Mouse (Mus musculus) adrenal gland (tissue): ENCODE results near the gene Foxe1.

Experiments
- intact Hi-C: fragments of 180-260 bp; cut with DNase I; formaldehyde crosslinking; loops from one replicate; pipeline ENCODE4 v1.15.1; 2025
- long read RNA-seq, 2 experiments: library from polyadenylated mRNA; unstranded; transcript quantifications; one replicate each; pipeline ENCODE4 v2.0.0; 2020; ENCODE audit warnings: borderline replicate concordance in 1 of 2; ENCODE audit not compliant: insufficient replicate concordance in 1 of 2

Gene Foxe1
- long read RNA-seq, experiment 1: 0 reads
- long read RNA-seq, experiment 2: 0 reads

DNA sequence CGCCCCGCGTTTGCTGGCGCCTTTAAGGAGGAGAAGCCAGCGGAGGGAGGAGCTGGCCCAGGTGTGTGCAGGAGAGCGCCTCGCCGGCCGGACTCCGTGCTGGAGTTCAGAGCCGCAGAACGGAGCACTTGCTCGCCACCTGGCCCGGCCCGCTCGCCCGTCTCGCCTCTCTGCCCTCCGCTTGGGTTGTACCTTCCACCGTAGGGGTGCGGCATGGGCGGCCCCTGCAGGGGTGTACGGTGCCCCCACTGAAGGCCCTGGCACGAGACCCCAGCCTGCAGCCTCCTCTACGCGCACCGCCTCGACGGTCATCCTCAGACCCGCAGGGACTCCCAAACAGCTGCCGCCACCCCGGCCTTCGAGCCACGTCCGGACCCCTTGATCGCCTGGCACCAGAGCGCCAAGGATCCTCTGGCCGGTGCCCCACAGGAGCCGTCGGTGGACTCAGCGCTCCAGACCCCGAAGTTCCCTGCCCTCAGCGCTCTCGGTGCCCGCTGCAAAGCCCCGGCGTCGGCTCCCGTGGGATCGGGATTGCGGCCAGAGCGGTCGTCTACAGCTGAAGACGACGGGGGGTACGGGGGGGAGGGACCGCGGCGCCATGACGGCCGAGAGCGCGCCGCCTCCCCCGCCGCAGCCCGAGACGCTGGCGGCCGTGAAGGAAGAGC is at the start of gene Foxe1:
Gene Foxe1 (plus strand): TSS at position 14 of the 665 bp plus-strand sequence.
- intact Hi-C loops: loop anchor here (10.0 kb wide), 1 partner anchor 139 kb away; no protein-coding TSS in a partner anchor

DNA sequence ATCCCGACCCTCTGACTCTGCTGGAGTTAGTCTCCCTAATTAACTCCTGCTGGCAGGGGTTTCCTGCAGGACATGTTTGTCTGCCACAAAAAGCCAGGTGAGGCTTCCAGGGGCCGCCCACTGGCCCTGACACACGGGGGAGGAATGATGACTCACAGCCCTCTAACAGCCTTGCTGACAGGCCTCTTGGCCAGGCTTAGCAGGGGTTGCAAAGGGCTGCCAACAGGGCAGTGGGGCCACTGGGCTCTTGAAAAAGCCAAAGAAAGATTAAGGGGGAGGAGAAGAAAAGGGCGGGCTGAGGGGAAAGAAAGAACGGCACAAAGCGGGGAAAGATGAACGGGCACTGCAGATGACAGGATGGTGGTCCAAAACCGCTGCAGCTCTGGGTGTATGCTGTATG is 39.3 kb upstream of the Foxe1 start:
- intact Hi-C loops: loop anchor here (10.0 kb wide), 1 partner anchor 99 kb away; no protein-coding TSS in a partner anchor

DNA sequence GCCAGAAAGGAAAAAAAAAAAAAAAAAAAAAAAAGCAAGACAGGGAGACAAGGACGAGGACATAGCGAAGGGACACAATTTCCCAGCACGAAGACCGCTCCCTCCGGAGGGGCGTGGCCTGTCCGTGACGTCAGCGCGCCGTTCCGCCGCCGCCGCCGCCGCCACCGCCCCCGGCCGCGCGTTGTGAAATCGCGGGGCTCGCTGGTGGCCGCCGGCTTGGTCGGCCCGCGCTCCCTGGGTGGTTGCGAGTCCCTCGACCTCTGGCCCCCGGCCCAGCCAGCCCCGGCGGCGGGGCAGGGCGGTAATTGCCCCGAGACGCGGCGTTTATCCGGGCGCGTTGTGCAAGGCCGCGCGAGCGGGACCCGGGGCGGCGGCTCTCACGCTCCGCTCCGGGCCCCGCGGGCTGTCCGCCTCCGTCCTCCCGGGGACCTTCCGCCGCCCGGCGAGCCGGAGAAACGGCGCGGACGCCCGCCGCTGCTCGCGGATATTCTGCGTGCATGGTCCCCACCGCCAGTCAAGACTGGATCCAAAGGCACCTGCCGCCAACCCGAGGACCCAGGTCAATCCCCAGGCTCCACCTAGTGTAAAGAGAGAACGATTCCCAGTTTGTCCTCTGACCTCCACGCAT is 38.5 kb upstream of the Foxe1 start:
- intact Hi-C loops: loop anchor here (10.0 kb wide), 1 partner anchor 100 kb away; no protein-coding TSS in a partner anchor

DNA sequence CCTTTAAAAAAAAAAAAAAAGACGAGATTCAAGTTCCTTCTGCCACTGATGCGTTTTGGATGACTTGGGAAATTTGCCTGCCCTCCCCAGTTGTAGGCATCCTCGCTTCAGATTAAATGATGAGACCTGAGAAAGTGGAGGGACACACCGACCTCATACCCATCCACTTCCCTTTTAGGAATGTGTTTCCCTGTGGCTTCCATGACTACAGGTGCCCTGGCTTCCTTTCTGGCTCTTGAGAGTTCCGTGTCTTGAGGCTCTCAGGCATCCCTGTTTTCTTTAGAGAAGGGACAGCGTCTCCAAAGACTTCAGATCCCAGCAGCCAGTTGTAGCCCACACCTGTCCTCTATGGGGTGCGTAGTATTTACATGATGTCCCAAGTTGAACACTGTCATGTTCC is 38.0 kb upstream of the Foxe1 start:
- intact Hi-C loops: loop anchor here (10.0 kb wide), 1 partner anchor 101 kb away; no protein-coding TSS in a partner anchor

DNA sequence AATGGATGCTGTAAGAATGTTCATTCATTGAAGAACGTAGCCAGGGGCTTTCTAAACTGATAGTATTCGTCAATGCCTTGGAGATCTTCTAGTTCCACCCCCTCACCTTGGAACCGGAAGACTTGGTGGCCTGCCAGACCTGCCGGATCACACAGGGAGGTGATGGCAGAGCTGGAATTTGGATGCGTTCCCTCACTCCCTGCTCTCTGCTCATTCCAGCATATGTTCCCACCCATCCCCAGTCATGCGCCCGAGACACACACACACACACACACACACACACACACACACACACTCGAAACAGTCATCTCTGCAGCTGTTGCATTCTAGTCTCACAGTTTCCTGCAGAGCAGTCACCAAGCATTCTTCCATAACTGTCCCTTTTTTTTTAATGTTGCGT is 36.1 kb upstream of the Foxe1 start:
- intact Hi-C loops: loop anchor here (10.0 kb wide), 1 partner anchor 103 kb away; no protein-coding TSS in a partner anchor

DNA sequence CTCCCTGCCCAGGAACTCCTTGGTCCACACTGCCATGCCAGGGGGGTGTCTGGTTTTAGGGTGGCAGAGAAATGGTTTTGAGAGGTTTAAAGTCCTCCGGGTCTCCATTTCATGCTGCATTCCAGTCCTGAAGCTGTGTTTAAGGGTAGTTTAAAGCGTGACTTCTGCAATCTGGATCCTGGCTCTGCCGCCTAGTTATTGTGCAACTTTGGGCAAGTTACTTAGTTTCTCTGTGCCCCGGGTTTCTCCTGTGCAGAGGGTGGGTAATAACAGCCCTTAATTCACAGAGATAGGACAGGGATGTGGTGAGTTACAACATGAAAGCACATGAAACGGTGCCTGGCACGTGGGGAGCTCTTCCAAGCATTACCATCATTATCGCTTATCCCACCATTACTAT is 35.5 kb upstream of the Foxe1 start:
- intact Hi-C loops: loop anchor here (10.0 kb wide), 1 partner anchor 103 kb away; no protein-coding TSS in a partner anchor

DNA sequence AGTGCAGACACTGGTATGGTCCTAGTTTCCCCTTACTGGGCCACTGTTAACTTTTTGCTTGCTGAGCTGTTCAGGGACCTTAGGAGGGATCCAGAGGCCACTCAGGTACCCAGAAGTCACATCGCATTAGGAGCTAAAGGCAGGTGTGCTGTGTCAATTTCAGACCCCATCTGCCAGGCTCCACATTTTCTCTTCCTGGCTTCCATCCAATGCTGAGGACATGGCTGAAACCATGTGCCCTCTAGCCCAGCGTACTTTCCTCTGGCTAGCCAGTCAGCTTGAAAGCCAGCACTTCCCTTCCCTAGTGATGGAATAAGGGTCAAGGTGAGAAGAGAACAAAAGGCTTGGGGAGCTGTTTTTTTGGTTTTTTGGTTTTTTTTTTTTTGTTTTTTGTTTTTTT is 31.8 kb upstream of the Foxe1 start:
- intact Hi-C loops: no loop called here

DNA sequence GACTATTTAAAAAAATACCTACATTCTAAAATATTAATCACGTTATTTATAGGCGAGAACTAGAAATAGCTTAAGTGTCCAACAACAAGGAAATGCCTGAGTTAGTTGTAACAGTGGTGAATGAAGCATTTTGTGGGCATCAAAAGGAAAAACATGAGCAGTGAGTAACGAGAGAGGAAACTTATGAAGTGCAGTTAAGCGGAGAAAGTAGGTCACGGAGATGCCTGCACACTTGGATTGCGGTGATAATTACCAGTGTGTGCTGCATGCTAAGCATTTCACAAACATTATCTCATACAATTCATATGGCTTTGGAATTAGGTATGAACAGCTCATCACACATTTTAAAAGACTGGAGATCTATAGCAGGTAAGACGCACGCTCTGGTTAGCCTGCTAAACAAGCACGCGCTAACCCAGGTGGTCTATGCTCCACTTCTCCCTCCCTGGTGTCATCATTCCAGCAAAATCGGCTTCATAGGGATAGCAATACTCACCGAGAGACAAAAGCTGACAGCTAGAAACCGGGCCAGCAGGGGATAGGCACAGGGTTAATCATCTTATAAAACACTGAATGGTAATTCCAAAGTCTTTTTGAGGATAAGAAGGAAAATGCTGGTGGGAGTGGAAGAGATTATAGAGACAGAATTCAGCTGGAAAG is 21.5 kb upstream of the Foxe1 start:
- intact Hi-C loops: no loop called here

DNA sequence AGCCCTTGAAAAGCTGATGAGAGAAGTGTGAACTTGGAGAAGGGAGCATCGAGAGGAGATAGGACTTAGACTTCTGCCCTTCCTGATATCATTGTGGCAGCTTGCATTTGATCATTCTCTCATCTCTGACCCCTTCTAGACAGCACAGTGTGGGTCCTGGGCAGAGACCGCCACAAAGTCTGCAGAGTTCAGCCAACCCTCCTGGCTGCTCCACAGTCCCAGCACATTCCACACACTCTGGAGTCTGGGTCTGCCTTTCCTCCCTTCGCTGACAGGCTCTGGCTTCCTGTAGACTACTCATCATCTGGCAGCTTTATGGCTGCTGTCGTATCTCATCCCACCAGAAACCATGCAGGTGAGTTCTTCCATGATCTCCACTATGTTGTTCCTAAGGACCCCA is 20.7 kb upstream of the Foxe1 start:
- intact Hi-C loops: no loop called here

DNA sequence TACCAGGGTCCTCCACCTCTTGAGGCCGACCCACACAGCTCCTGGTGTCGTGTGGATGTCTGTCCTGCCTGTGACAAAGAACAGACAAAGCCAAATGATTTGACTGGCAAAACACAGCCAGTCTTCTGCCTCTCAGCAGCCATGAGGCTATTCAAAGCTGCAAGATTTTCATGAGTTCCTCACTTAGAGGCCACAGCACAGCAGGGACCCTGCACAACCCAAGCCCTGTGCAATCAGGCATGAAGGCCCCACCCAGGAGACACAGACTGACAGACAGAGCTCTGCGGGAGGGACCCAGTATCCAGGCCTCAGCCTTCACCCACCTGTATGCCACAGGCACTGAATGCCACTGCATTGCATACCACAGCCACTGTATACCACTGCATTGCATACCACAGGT is 14.5 kb upstream of the Foxe1 start:
- intact Hi-C loops: no loop called here

DNA sequence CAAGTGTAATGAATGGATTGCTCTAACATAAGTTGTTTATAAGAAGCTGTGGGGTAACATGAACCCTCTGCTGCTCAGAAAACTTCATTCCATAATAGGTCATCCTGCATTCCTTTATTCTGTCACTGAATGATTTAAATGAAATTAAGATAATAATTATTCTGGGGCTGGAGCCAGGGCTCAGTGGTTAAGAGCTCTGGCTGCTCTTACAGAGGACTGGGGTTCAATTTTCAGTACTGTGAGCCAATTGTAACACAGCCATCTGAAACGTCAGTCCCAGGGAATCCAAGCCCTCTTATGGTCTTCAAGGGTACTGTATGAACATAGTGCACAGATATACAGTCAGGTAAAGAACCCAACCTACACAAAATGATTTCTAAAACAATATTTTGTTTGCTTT is 7.6 kb upstream of the Foxe1 start:
- intact Hi-C loops: no loop called here

DNA sequence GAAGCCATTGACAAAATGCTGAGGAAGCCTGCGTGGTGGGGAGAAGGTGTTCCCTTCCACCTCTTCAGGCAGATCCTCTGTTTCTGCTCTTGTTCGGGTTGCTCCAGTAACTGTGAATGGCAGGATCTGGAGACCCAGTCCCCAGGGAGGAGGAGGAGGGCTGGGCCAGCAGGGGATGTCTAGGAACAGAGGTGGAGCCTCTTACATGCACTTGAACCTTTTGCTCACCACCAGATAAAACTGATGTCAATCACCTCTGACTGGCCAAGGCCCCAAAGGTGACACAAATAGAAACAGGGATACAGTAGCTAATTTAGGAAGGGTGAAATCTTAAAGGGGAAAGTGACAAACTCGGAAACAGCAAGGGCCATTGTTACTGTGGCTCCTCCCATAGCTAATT is 5.4 kb upstream of the Foxe1 start:
- intact Hi-C loops: no loop called here

DNA sequence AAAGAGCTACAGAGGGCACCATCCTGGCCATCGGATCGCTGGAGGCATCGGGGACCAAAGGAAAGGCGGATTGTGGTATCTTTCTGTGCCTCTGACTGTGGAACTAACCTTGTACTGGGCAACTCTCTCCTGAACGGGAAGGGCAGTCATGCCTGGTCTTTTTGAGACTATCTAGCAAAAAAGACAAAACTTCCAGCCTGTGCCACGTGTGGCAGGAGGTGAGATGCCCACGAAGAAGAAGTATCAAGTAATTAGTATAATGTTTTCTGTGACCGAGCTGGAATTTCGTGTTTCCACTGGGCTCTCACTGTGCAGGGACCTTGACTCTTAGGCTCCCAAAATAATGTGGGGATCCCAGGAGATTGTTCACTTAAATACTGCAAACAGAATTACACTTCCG is 4.4 kb upstream of the Foxe1 start:
- intact Hi-C loops: no loop called here

DNA sequence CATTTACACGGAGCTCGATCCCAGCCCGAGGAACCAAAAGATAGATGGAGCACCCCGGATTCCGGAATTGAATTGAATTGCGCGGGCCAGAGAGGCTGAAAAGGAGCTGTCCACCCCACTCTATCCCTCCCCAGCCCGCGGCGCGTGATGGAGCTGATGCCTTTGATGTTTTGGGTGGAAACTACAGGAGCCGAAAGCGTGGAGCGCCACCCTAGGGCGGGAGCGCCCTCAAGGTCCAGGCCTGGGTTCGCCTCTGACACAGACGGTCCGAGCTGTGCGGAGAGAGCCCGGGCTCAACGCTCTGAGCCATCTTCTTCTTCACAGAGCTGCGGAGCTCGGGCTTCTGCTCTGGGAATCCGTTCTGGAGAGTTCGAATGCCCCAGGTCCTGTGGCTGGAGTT is 3.8 kb upstream of the Foxe1 start:
- intact Hi-C loops: no loop called here

DNA sequence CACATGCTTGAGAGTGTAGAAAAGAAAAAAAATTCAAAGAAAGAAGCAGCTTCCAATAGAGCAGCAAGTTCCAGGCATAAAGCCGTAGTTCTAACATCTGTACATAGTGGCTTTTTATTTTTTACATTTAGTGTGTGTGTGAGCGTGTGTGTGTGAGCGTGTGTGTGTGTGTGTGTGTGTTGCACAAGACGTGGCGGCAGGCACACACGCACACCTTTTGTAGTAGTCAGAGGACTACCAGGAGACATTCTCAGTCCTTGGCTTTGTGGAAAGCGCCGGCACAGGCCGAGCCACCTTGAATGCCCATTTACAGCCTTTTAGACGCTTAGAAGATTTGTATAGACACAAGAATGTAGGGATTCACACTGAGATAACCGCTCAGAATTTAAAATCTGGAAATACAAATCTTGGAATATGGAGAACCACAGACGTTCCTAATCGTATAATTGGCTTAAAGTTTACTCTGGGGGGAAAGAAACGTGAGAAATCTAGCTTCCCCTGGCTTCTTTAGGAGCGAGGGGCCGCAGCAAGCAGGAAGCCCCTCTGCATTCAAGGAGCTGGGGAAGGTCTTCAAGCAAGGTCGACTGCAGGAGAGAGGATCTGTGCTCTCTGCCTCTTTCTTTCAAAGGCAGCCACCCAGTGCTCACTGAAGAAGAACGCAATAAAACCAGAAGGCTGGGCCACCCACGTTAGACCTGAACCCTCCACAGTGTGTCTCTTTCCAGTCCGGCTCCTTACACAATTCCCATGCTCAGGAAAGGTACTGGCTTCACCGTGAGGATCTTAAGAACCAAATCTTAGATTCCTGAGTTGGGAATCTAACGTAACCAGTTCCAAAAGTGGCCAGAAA is 1.4 kb upstream of the Foxe1 start:
- intact Hi-C loops: loop anchor here (10.0 kb wide), 1 partner anchor 137 kb away; no protein-coding TSS in a partner anchor

DNA sequence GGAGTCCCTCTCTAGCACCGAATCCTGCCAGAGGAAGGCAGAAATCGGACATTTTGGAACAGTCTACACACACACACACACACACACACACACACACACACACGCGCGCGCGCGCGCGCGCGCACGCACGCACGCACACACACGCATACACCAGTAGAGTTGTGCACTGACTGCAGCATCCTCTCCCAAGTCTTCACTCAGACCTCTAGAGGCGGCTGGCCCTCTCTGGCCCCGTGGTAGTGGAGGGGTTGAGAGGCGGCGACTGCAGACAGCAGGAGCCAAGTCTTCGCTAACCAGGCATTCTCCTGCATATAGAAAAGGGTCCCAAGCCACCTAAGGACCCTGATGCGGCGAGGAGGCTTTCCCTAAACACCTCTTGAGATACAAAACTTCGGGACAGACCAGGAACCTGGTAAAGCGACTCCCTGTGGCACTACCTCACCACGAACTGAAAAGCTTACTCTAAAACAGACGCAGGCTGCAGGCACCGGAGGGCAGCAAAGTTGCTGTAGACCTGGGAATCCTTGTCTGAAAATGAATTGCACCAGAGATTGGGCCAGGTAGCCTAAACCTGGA is 610 bp upstream of the Foxe1 start:
- intact Hi-C loops: loop anchor here (10.0 kb wide), 1 partner anchor 138 kb away; no protein-coding TSS in a partner anchor

DNA sequence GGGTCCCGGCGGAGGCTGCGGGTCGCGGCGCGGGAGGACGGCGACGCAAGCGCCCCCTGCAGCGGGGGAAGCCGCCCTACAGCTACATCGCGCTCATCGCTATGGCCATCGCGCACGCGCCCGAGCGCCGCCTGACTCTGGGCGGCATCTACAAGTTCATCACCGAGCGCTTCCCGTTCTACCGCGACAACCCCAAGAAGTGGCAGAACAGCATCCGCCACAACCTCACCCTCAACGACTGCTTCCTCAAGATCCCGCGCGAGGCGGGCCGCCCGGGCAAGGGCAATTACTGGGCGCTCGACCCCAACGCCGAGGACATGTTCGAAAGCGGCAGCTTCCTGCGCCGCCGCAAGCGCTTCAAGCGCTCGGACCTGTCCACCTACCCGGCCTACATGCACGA is 879 bp downstream of the Foxe1 start:
- intact Hi-C loops: loop anchor here (10.0 kb wide), 1 partner anchor 139 kb away; no protein-coding TSS in a partner anchor

DNA sequence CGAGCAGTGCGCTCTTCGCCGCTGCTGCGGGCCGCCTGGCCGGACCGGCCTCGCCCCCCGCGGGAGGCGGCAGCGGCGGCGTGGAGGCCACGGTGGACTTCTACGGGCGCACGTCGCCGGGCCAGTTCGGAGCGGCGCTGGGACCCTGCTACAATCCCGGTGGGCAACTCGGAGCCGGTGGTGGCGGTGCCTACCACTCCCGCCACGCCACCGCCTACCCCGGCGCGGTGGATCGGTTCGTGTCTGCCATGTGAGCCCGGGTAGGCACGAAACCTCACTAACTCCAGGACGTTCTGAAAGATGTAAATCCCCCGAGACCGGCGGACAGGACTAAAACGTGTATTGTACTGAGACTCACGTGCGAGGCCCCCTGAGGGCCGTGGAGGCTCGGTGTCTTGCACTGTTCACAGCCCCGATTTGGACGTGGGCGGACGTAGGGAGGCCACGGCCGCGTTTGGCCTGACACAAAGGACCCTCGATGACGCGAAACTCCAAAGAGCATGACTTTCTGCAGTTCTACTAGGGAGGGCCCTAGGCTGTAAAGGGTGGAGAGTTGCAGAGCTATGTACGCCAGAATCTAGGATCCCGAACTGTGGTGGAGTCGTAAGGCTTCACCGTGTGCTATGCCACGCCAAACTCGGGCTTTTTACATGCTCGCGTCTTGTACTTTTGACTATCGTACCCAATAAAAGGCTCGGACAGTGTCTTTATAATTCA is 1.8 kb downstream of the Foxe1 start:
- intact Hi-C loops: loop anchor here (10.0 kb wide), 1 partner anchor 140 kb away; no protein-coding TSS in a partner anchor

DNA sequence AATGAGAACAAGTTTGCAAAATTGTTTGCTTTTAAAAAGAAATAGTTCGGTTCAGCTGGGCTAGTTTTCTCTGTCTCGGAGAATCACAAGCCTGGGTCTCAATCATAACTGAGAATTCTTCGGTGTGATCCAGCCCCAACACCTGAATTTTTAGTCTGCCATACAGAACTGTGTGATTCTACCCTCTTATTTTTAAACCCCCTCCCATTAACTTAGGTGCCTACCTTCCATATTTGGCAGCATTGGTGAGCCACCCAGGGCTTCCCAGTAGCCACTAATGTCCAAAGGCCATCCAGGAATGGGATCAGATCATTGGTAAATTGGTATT is 2.3 kb downstream of the Foxe1 start:
- intact Hi-C loops: loop anchor here (10.0 kb wide), 1 partner anchor 141 kb away; no protein-coding TSS in a partner anchor

DNA sequence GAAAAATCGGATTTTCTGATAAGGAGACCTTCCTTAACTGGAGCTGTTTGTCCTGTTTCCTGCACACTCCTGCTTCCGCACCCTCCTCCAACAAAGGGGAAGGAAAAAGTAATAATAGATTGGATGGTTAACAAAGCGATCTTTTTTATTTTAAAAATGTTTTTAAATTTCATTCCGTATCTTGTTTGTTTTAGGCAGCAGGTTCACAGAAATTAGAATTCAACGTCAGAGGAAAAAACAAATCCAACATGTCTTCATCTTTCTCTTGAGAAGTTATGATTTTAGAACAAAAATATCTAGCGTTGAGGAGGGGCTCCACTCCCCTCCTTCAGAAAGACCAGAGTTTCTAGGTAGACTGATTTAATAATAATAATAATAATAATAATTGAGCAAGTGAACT is 2.8 kb downstream of the Foxe1 start:
- intact Hi-C loops: loop anchor here (10.0 kb wide), 1 partner anchor 141 kb away; no protein-coding TSS in a partner anchor
